Mouse (Mus musculus) MEL (cell line): Measurements from ENCODE around the gene Il2rg. TPM values are rescaled to one million over a fixed set of nuclear protein-coding genes. Genes with fewer than 3 reads are reported as not detected.

Source experiments
- DNase-seq: peaks from one replicate; pipeline ENCODE4 v3.0.0; 2011; ENCODE audit warnings: low read depth, low spot score
- H3K27ac ChIP-seq: 2 replicates; pipeline ENCODE4 v1.5.1; 2012; ENCODE audit warnings: low read depth, mild to moderate bottlenecking, control low read depth, low read length, moderate library complexity; ENCODE audit not compliant: control insufficient read depth
- H3K27me3 ChIP-seq, 2 experiments: fragments of 150-350 bp in 1 of 2; sonication (generic) in 1 of 2; 2 replicates each; pipeline ENCODE4 v1.6.1; 2012; ENCODE audit warnings: low read length in 2 of 2, mild to moderate bottlenecking in 2 of 2, improper control_type of control experiment in 1 of 2, moderate library complexity in 1 of 2; ENCODE audit not compliant: insufficient read depth in 2 of 2, control insufficient read depth in 1 of 2
- H3K36me3 ChIP-seq, 2 experiments: 2 replicates each; pipeline ENCODE4 v1.6.1; 2012 to 2014; ENCODE audit warnings: low read length in 2 of 2, improper control_type of control experiment in 1 of 2, inconsistent platforms in 1 of 2, mild to moderate bottlenecking in 1 of 2; ENCODE audit not compliant: insufficient read depth in 2 of 2, control insufficient read depth in 1 of 2
- H3K4me1 ChIP-seq, 2 experiments: fragments of 150-350 bp in 1 of 2; sonication (generic) in 1 of 2; 2 replicates each; pipeline ENCODE4 v1.6.1; 2012; ENCODE audit warnings: low read length in 2 of 2, improper control_type of control experiment in 1 of 2, mild to moderate bottlenecking in 1 of 2; ENCODE audit not compliant: insufficient read depth in 2 of 2, control insufficient read depth in 1 of 2
- H3K4me3 ChIP-seq, 2 experiments: fragments of 150-350 bp in 1 of 2; sonication (generic) in 1 of 2; 2 replicates each; pipeline ENCODE4 v1.5.1; 2012; ENCODE audit warnings: low read depth in 2 of 2, low read length in 2 of 2, mild to moderate bottlenecking in 2 of 2, moderate library complexity in 2 of 2, control low read depth in 1 of 2, improper control_type of control experiment in 1 of 2; ENCODE audit not compliant: control insufficient read depth in 1 of 2, insufficient read depth in 1 of 2
- H3K79me2 ChIP-seq: 2 replicates; pipeline ENCODE4 v1.6.1; 2012; ENCODE audit warnings: mild to moderate bottlenecking, low read length, moderate library complexity; ENCODE audit not compliant: control insufficient read depth, poor library complexity, insufficient read depth
- H3K9ac ChIP-seq: 2 replicates; pipeline ENCODE4 v1.6.1; 2012; ENCODE audit warnings: low read depth, mild to moderate bottlenecking, control low read depth, low read length, moderate library complexity; ENCODE audit not compliant: control insufficient read depth, poor library complexity, severe bottlenecking
- H3K9me3 ChIP-seq: fragments of 150-350 bp; sonication (generic); replicated peaks from 2 replicates; pipeline ENCODE4 v1.6.1; 2012; ENCODE audit warnings: mild to moderate bottlenecking, low read length, improper control_type of control experiment, moderate library complexity; ENCODE audit not compliant: insufficient read depth
- CHD2 ChIP-seq: IDR thresholded peaks from 2 replicates; pipeline ENCODE4 v1.6.1; 2011; ENCODE audit warnings: low read length, improper control_type of control experiment
- CTCF ChIP-seq, 3 experiments: IDR thresholded peaks in 2 of 3; conservative IDR thresholded peaks in 1 of 3; 2 replicates each; pipeline ENCODE4 v1.5.1; 2011 to 2012; ENCODE audit warnings: low read length in 3 of 3, low read depth in 2 of 3, mild to moderate bottlenecking in 2 of 3, improper control_type of control experiment in 1 of 3, inconsistent platforms in 1 of 3, mixed read lengths in 1 of 3, moderate library complexity in 1 of 3; ENCODE audit not compliant: control insufficient read depth in 1 of 3, insufficient read depth in 1 of 3, poor library complexity in 1 of 3, severe bottlenecking in 1 of 3
- E2F4 ChIP-seq: IDR thresholded peaks from 2 replicates; pipeline ENCODE4 v1.6.1; 2011; ENCODE audit warnings: low read depth, low read length, improper control_type of control experiment, borderline replicate concordance
- EP300 ChIP-seq, 2 experiments: IDR thresholded peaks; 2 replicates each; pipeline ENCODE4 v1.6.1; 2011; ENCODE audit warnings: improper control_type of control experiment in 2 of 2, low read length in 2 of 2, low read depth in 1 of 2, mild to moderate bottlenecking in 1 of 2
- GABPA ChIP-seq: IDR thresholded peaks from 2 replicates; pipeline ENCODE4 v1.6.1; 2012; ENCODE audit warnings: low read depth, mild to moderate bottlenecking, inconsistent platforms, low read length, improper control_type of control experiment, moderate library complexity
- JUND ChIP-seq: IDR thresholded peaks from 2 replicates; pipeline ENCODE4 v1.6.1; 2011; ENCODE audit warnings: low read depth, mild to moderate bottlenecking, improper control_type of control experiment, low read length
- MAFK ChIP-seq: IDR thresholded peaks from 2 replicates; pipeline ENCODE4 v1.6.1; 2011; ENCODE audit warnings: low read depth, mild to moderate bottlenecking, low read length, improper control_type of control experiment, borderline replicate concordance
- MAX ChIP-seq: IDR thresholded peaks from 2 replicates; pipeline ENCODE4 v1.6.1; 2011; ENCODE audit warnings: low read length, improper control_type of control experiment
- MAZ ChIP-seq: IDR thresholded peaks from 2 replicates; pipeline ENCODE4 v1.6.1; 2012; ENCODE audit warnings: low read depth, mild to moderate bottlenecking, inconsistent platforms, low read length, improper control_type of control experiment
- MYB ChIP-seq: IDR thresholded peaks from 2 replicates; pipeline ENCODE4 v1.6.1; 2011; ENCODE audit warnings: mild to moderate bottlenecking, low read depth, low read length, improper control_type of control experiment
- RAD21 ChIP-seq: IDR thresholded peaks from 2 replicates; pipeline ENCODE4 v1.6.1; 2011; ENCODE audit warnings: mild to moderate bottlenecking, low read depth, low read length, improper control_type of control experiment
- SIN3A ChIP-seq: IDR thresholded peaks from 2 replicates; pipeline ENCODE4 v1.6.1; 2012; ENCODE audit warnings: low read length, improper control_type of control experiment, inconsistent platforms
- SMC3 ChIP-seq: IDR thresholded peaks from 2 replicates; pipeline ENCODE4 v1.6.1; 2011; ENCODE audit warnings: low read depth, low read length, improper control_type of control experiment
- TBP ChIP-seq: IDR thresholded peaks from 2 replicates; pipeline ENCODE4 v1.8.0; 2011; ENCODE audit warnings: low read depth, low read length, improper control_type of control experiment
- TCF12 ChIP-seq: IDR thresholded peaks from 2 replicates; pipeline ENCODE4 v1.6.1; 2014; ENCODE audit warnings: low read depth, mild to moderate bottlenecking, inconsistent platforms, low read length, improper control_type of control experiment, moderate library complexity
- UBTF ChIP-seq: IDR thresholded peaks from 2 replicates; pipeline ENCODE4 v1.6.1; 2012; ENCODE audit warnings: low read depth, mild to moderate bottlenecking, inconsistent platforms, low read length, improper control_type of control experiment, moderate library complexity, borderline replicate concordance; ENCODE audit not compliant: insufficient read depth
- USF1 ChIP-seq: IDR thresholded peaks from 2 replicates; pipeline ENCODE4 v1.6.1; 2014; ENCODE audit warnings: low read depth, mild to moderate bottlenecking, inconsistent platforms, low read length, improper control_type of control experiment, moderate library complexity
- ZC3H11A ChIP-seq: IDR thresholded peaks from 2 replicates; pipeline ENCODE4 v1.6.1; 2012; ENCODE audit warnings: low read depth, mild to moderate bottlenecking, inconsistent platforms, low read length, improper control_type of control experiment
- ZKSCAN1 ChIP-seq: IDR thresholded peaks from 2 replicates; pipeline ENCODE4 v1.6.1; 2012; ENCODE audit warnings: low read depth, mild to moderate bottlenecking, inconsistent platforms, low read length, improper control_type of control experiment, moderate library complexity
- polyA plus RNA-seq, 2 experiments: library from polyadenylated mRNA; stranded (reverse) in 1 of 2; unstranded in 1 of 2; fragments of >175 nt in 1 of 2; fragments of >200 nt in 1 of 2; gene quantifications; 2 replicates each; pipeline versions ENCODE4 v1.2.1 to v1.2.4; 2012; ENCODE audit warnings: low replicate concordance in 2 of 2, low read depth in 1 of 2; ENCODE audit not compliant: insufficient read length in 2 of 2, insufficient read depth in 1 of 2, missing spikeins in 1 of 2
- total RNA-seq: library from RNA; depleted of rRNA; stranded (reverse); fragments of 300-350 nt; gene quantifications from 2 replicates; pipeline ENCODE4 v1.2.3, GENCODE M21; 2012

The Il2rg gene
- total and polyA plus RNA-seq, 3 experiments: 1.6 to 3.5 TPM; not detected in 1

DNA sequence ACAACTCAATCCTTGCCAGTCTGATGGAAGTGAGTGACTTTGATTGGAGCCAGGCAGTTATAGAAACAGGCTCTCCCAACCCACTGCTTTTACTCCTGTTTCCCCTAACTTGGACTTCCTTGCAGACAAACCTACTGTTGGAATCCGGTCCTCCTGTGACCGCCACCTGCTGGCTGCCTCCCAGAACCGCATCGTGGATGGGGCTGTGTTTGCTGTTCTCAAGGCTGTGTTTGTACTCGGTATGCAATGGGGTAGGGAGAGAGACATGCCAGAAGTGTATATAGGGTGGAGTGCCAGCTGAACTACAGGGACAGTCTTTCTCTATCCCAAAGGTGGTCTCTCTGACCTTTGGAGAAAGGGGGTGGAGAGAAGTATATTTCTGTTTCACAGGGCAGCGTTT is 17.5 kb upstream of the Il2rg start:
- Histone ChIP-seq H3K79me2 (no peaks in the 10 kb centered on the region), H3K36me3 (peaks cover 11 to 32% of the 10 kb centered on the region in 2 experiments), H3K4me3 (no peak overlapping the region), H3K9ac (no peak overlapping the region), H3K27me3 (no peaks in the 10 kb centered on the region), H3K27ac (no peak overlapping the region), H3K9me3 (no peaks in the 10 kb centered on the region), H3K4me1 (peaks cover 23 to 30% of the 10 kb centered on the region in 2 experiments)
- DNase-seq: peak; percentile 63
- TF ChIP-seq TCF12 (no peak), USF1 (no peak), ZC3H11A (peak; percentile 27; the same call in 1 of the 2 replicates), E2F4 (no peak), CHD2 (no peak), MAFK (no peak), MYB (no peak), GABPA (no peak), MAZ (no peak), ZKSCAN1 (no peak), MAX (no peak), CTCF (IDR thresholded peaks at IDR 0.05 in 2 of 3, conservative IDR thresholded peaks at IDR 0.05 in 1 of 3; ENCODE audit: control insufficient read depth in 1 of 3, insufficient read depth in 1 of 3, low read depth in 2 of 3, low read length in 3 of 3, poor library complexity in 1 of 3, severe bottlenecking in 1 of 3) (peak; percentile 63 to 73 (median 65)), EP300 (IDR thresholded peaks at IDR 0.05; ENCODE audit: low read depth in 1 of 2, low read length in 2 of 2) (no peak), SIN3A (no peak), SMC3 (peak; percentile 70), RAD21 (peak; percentile 27), TBP (no peak)

DNA sequence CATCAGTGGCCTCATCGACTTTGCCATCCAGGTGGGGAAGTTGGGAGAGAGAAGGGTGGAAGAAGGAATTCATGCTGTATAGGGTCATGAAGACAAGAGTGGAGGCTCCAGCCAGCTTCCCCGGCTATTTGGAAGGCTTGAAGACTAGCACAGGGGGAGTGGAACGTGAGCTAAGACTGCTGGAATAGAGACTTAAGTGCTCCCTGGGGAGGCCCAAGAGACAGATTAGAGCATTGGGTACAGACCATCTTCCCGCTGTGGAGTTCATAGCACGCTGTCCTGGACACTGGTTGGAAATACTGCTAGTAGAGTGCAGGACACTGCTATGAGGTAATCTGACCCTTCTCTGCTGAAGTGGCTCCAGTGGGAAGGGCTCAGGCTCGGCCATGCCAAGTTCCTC is 14.8 kb upstream of the Il2rg start:
- H3K9me3 ChIP-seq: no peaks in the 10 kb centered on the region
- no peak for DNase-seq
- peaks cover 6 to 7% of the 10 kb centered on the region in 2 experiments for H3K4me1 ChIP-seq
- no peak overlapping the region for H3K9ac ChIP-seq
- H3K4me3 ChIP-seq: no peak overlapping the region
- no peak for TF ChIP-seq UBTF
- TF ChIP-seq JUND: no peak
- TF ChIP-seq MAZ: no peak
- no peaks in the 10 kb centered on the region for H3K79me2 ChIP-seq
- peaks cover 4 to 9% of the 10 kb centered on the region in 2 experiments; a peak in 3 of 4 replicates for H3K36me3 ChIP-seq
- H3K27me3 ChIP-seq: no peaks in the 10 kb centered on the region
- no peak overlapping the region for H3K27ac ChIP-seq
